Mouse (Mus musculus): Measurements from ENCODE around the gene Ppm1e. TPM values are rescaled to one million over a fixed set of nuclear protein-coding genes. Genes with fewer than 3 reads are reported as not detected.

The Ppm1e gene
- polyA plus RNA-seq, 1 experiment from 2014 or later: 4.9 TPM

DNA sequence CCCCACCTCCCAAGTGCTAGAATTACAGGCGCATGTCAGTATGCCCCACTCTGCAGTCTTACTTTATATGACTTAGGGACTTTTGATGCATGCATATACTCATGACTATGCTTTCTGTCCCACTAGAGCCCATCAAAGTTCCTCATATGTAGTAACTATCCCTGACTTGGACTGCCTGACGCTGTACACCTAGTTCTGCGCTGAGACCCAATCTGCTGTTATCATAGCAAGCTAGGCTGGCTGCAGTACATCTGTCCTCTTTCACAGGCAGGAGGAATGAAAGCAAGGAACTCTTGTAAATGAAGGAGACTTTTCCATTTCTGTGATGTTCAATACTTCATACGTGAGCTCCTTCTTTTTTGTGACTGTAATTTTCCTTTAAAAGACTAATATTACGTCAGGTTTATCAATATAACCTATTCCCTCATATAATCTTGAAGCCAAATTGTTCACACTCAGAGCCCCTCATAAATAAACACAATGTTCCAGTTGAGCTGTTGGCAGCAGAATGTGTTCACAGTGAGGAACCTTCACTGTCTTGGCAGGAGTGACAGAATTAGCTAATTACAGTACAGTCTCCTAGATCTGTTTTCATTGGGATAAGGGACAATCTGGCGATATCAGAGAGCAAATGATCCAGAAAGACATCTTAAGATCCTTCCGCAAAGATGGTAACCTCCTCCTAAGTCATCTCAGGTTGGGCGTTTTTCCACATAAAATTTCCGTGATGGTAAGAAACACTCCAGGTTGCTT lies 39.7 kb downstream of the Ppm1e start:
- no peaks in the 10 kb centered on the region for H3K27me3 ChIP-seq (ENCODE audit: control insufficient read depth, insufficient read depth, low read length)
- 0 out of 2 replicates have a peak overlapping the region, but pooled peaks have one; percentile 23 for H3K27ac ChIP-seq (ENCODE audit: low read length)
- H3K36me3 ChIP-seq (ENCODE audit: control insufficient read depth, insufficient read depth): no peaks in the 10 kb centered on the region
- H3K4me3 ChIP-seq (ENCODE audit: low read length): no peak overlapping the region
- no peaks in the 10 kb centered on the region for H3K9me3 ChIP-seq (replicated peaks; ENCODE audit: control insufficient read depth, low read length)
- no peak overlapping the region for H3K4me2 ChIP-seq (ENCODE audit: low read depth, low read length)
- no peak for ATAC-seq (replicated peaks; ENCODE audit: extremely low read depth, insufficient read depth, low FRiP score)
- no peak overlapping the region for H3K9ac ChIP-seq (ENCODE audit: low read length)
- H3K4me1 ChIP-seq (ENCODE audit: control insufficient read depth, insufficient read depth, low read length): peaks cover 10% of the 10 kb centered on the region
- WGBS: 85% methylated on average over 9 of the region's 9 CpGs

GRCm38 (mm10) chr11:87313533-87313932 lies 45.3 kb downstream of the Ppm1e start:
- Histone ChIP-seq H3K9me3 (replicated peaks; ENCODE audit: control insufficient read depth, low read length) (no peaks in the 10 kb centered on the region), H3K9ac (ENCODE audit: low read length) (no peak overlapping the region), H3K4me3 (ENCODE audit: low read length) (no peak overlapping the region), H3K27ac (ENCODE audit: low read length) (peak overlapping the region; percentile 89), H3K4me2 (ENCODE audit: low read depth, low read length) (peak overlapping the region; percentile 14; the same call in 1 of the 2 replicates), H3K36me3 (ENCODE audit: control insufficient read depth, insufficient read depth) (no peaks in the 10 kb centered on the region), H3K4me1 (ENCODE audit: control insufficient read depth, insufficient read depth, low read length) (peaks cover 12% of the 10 kb centered on the region), H3K27me3 (ENCODE audit: control insufficient read depth, insufficient read depth, low read length) (no peaks in the 10 kb centered on the region)
- WGBS: 24% methylated on average over 3 of the region's 3 CpGs
- ATAC-seq (replicated peaks; ENCODE audit: extremely low read depth, insufficient read depth, low FRiP score): no peak

DNA sequence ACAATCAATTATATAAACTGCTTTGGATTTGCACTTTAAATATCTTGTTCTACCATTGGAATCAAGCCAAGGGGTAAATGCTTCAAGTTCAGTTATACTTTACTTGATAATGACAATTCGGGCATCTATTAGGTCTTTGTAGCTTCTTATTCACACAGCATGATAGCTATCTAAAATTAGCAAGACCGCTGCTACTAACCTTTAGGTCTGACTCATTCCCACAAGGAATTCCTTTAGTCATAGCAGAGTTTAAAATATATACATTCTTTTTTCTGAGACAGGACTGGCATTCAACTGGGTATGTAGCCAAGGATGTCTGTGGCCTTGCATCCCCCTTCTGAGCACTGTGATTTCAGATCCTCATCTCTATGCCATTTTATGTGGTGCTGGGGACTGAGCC lies 48.5 kb downstream of the Ppm1e start:
- H3K9ac ChIP-seq (ENCODE audit: low read length): no peak overlapping the region
- H3K4me2 ChIP-seq (ENCODE audit: low read depth, low read length): no peak overlapping the region
- peak overlapping the region; percentile 48 for H3K27ac ChIP-seq (ENCODE audit: low read length)
- WGBS: 40% methylated on average over 2 of the region's 2 CpGs
- ATAC-seq (replicated peaks; ENCODE audit: extremely low read depth, insufficient read depth, low FRiP score): no peak
- H3K36me3 ChIP-seq (ENCODE audit: control insufficient read depth, insufficient read depth): no peaks in the 10 kb centered on the region
- no peak overlapping the region for H3K4me3 ChIP-seq (ENCODE audit: low read length)
- H3K9me3 ChIP-seq (replicated peaks; ENCODE audit: control insufficient read depth, low read length): no peaks in the 10 kb centered on the region
- peaks cover 10% of the 10 kb centered on the region for H3K4me1 ChIP-seq (ENCODE audit: control insufficient read depth, insufficient read depth, low read length)
- no peaks in the 10 kb centered on the region for H3K27me3 ChIP-seq (ENCODE audit: control insufficient read depth, insufficient read depth, low read length)

GRCm38 (mm10) chr11:87309329-87310074 lies 49.3 kb downstream of the Ppm1e start:
- H3K27ac ChIP-seq (ENCODE audit: low read length): peak overlapping the region; percentile 77
- ATAC-seq (replicated peaks; ENCODE audit: extremely low read depth, insufficient read depth, low FRiP score): peak; percentile 84
- no peaks in the 10 kb centered on the region for H3K36me3 ChIP-seq (ENCODE audit: control insufficient read depth, insufficient read depth)
- H3K4me1 ChIP-seq (ENCODE audit: control insufficient read depth, insufficient read depth, low read length): peaks cover 10% of the 10 kb centered on the region
- H3K4me2 ChIP-seq (ENCODE audit: low read depth, low read length): peak overlapping the region; percentile 42; the same call in 1 of the 2 replicates
- no peak overlapping the region for H3K9ac ChIP-seq (ENCODE audit: low read length)
- H3K4me3 ChIP-seq (ENCODE audit: low read length): no peak overlapping the region
- H3K27me3 ChIP-seq (ENCODE audit: control insufficient read depth, insufficient read depth, low read length): no peaks in the 10 kb centered on the region
- H3K9me3 ChIP-seq (replicated peaks; ENCODE audit: control insufficient read depth, low read length): no peaks in the 10 kb centered on the region
- 27% methylated on average over 8 of the region's 8 CpGs for WGBS

DNA sequence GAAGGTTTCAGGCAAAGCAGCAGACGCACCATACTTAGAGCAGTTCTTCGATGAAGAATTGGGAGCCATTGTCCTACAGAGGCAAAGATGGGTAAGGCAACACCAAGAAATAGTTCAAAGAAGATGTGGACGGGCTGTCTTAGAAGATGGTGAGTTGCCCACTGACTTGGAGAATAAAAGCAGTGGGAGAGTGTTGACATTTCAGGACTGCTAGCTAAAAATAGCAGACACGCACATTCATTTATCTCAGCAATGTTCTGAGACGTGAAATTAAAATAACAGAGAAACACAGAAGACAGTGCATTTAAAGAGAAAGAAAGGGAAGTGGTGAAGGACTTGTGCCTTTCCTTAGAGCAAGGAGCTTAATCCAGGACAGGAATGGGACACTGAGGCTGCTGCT lies 59.8 kb downstream of the Ppm1e start:
- ATAC-seq (replicated peaks; ENCODE audit: extremely low read depth, insufficient read depth, low FRiP score): peak; percentile 58; the same call in 1 of the 2 replicates
- Histone ChIP-seq H3K4me3 (ENCODE audit: low read length) (no peak overlapping the region; the same call in 1 of the 2 replicates), H3K36me3 (ENCODE audit: control insufficient read depth, insufficient read depth) (no peaks in the 10 kb centered on the region), H3K9me3 (replicated peaks; ENCODE audit: control insufficient read depth, low read length) (no peaks in the 10 kb centered on the region), H3K4me2 (ENCODE audit: low read depth, low read length) (peak overlapping the region; percentile 48), H3K4me1 (ENCODE audit: control insufficient read depth, insufficient read depth, low read length) (peaks cover 23% of the 10 kb centered on the region), H3K27me3 (ENCODE audit: control insufficient read depth, insufficient read depth, low read length) (no peaks in the 10 kb centered on the region), H3K9ac (ENCODE audit: low read length) (0 out of 2 replicates have a peak overlapping the region, but pooled peaks have one; percentile 5), H3K27ac (ENCODE audit: low read length) (peak overlapping the region; percentile 93)
- 37% methylated on average over 5 of the region's 5 CpGs for WGBS

GRCm38 (mm10) chr11:87296467-87296866 lies 62.4 kb downstream of the Ppm1e start:
- H3K36me3 ChIP-seq (ENCODE audit: control insufficient read depth, insufficient read depth): no peaks in the 10 kb centered on the region
- peak overlapping the region; percentile 19; the same call in 1 of the 2 replicates for H3K27ac ChIP-seq (ENCODE audit: low read length)
- WGBS: 73% methylated on average over 6 of the region's 6 CpGs
- no peaks in the 10 kb centered on the region for H3K27me3 ChIP-seq (ENCODE audit: control insufficient read depth, insufficient read depth, low read length)
- no peak overlapping the region for H3K9ac ChIP-seq (ENCODE audit: low read length)
- H3K4me1 ChIP-seq (ENCODE audit: control insufficient read depth, insufficient read depth, low read length): peaks cover 23% of the 10 kb centered on the region
- H3K4me2 ChIP-seq (ENCODE audit: low read depth, low read length): no peak overlapping the region
- ATAC-seq (replicated peaks; ENCODE audit: extremely low read depth, insufficient read depth, low FRiP score): no peak
- H3K9me3 ChIP-seq (replicated peaks; ENCODE audit: control insufficient read depth, low read length): no peaks in the 10 kb centered on the region
- no peak overlapping the region for H3K4me3 ChIP-seq (ENCODE audit: low read length)

GRCm38 (mm10) chr11:87295636-87296035 lies 63.2 kb downstream of the Ppm1e start:
- H3K9ac ChIP-seq (ENCODE audit: low read length): no peak overlapping the region
- no peak overlapping the region for H3K4me3 ChIP-seq (ENCODE audit: low read length)
- no peak overlapping the region for H3K27ac ChIP-seq (ENCODE audit: low read length)
- H3K36me3 ChIP-seq (ENCODE audit: control insufficient read depth, insufficient read depth): no peaks in the 10 kb centered on the region
- H3K4me2 ChIP-seq (ENCODE audit: low read depth, low read length): no peak overlapping the region
- peaks cover 26% of the 10 kb centered on the region for H3K4me1 ChIP-seq (ENCODE audit: control insufficient read depth, insufficient read depth, low read length)
- 88% methylated on average over 2 of the region's 2 CpGs for WGBS
- H3K27me3 ChIP-seq (ENCODE audit: control insufficient read depth, insufficient read depth, low read length): no peaks in the 10 kb centered on the region
- ATAC-seq (replicated peaks; ENCODE audit: extremely low read depth, insufficient read depth, low FRiP score): no peak
- H3K9me3 ChIP-seq (replicated peaks; ENCODE audit: control insufficient read depth, low read length): no peaks in the 10 kb centered on the region

DNA sequence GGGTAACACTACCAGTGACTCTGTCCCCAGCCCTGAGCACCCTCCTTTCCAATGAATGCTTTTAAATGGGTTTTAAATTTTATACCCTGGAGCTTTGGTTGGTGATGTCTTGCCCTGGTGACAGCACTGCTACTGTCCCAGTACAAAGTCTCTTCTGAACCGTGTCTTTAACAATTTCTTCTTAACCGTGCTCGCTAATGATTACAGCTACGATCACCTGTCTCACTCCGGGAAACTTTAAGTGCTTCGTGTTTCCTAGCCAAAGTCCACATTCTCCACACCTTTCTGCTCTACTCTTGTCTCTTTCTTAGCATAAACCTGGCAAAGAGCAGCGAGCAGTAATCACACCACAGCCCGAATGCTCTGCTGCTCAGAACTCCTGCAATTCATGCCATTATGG lies 69.5 kb downstream of the Ppm1e start:
- no peak overlapping the region for H3K4me2 ChIP-seq (ENCODE audit: low read depth, low read length)
- H3K27ac ChIP-seq (ENCODE audit: low read length): no peak overlapping the region
- H3K9me3 ChIP-seq (replicated peaks; ENCODE audit: control insufficient read depth, low read length): 0 out of 2 replicates have a peak, but pooled peaks cover 3% of the 10 kb centered on the region
- 91% methylated on average over 8 of the region's 8 CpGs for WGBS
- H3K27me3 ChIP-seq (ENCODE audit: control insufficient read depth, insufficient read depth, low read length): no peaks in the 10 kb centered on the region
- H3K9ac ChIP-seq (ENCODE audit: low read length): no peak overlapping the region
- H3K4me3 ChIP-seq (ENCODE audit: low read length): no peak overlapping the region
- no peak for ATAC-seq (replicated peaks; ENCODE audit: extremely low read depth, insufficient read depth, low FRiP score)
- H3K4me1 ChIP-seq (ENCODE audit: control insufficient read depth, insufficient read depth, low read length): 0 out of 2 replicates have a peak, but pooled peaks cover 4% of the 10 kb centered on the region
- H3K36me3 ChIP-seq (ENCODE audit: control insufficient read depth, insufficient read depth): no peaks in the 10 kb centered on the region

DNA sequence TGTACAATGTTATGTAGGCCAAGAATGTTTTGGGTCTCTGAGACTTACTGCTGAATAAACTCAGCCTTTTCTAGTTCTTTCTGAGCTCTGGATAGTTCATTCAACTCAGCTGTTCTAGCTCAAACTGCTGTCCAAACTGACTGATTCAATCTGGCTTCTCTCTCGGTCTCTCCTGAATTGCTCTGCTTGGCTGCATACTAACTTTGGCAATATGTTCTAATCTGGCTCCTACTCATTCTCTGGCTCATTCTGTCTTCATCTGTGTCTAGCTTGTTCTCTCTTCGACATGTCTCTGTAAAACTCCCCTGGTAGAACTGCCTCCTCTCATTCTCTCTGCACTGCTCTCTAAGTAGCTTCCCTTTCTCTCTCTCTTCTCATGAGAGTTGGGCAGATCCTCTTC lies 72.6 kb downstream of the Ppm1e start:
- H3K9me3 ChIP-seq (replicated peaks; ENCODE audit: control insufficient read depth, low read length): 0 out of 2 replicates have a peak, but pooled peaks cover 3% of the 10 kb centered on the region
- H3K36me3 ChIP-seq (ENCODE audit: control insufficient read depth, insufficient read depth): no peaks in the 10 kb centered on the region
- H3K4me1 ChIP-seq (ENCODE audit: control insufficient read depth, insufficient read depth, low read length): 0 out of 2 replicates have a peak, but pooled peaks cover 4% of the 10 kb centered on the region
- ATAC-seq (replicated peaks; ENCODE audit: extremely low read depth, insufficient read depth, low FRiP score): no peak
- H3K4me3 ChIP-seq (ENCODE audit: low read length): no peak overlapping the region
- H3K9ac ChIP-seq (ENCODE audit: low read length): no peak overlapping the region
- H3K4me2 ChIP-seq (ENCODE audit: low read depth, low read length): no peak overlapping the region
- WGBS: 79% methylated on average over 2 of the region's 2 CpGs
- no peak overlapping the region for H3K27ac ChIP-seq (ENCODE audit: low read length)
- no peaks in the 10 kb centered on the region for H3K27me3 ChIP-seq (ENCODE audit: control insufficient read depth, insufficient read depth, low read length)
